Mouse (Mus musculus) urinary bladder, postnatal 25 days (tissue): ENCODE measurements around the gene Sec31a.

Source experiments
- DNase-seq: peaks from one replicate; pipeline ENCODE4 v3.0.0; 2022; ENCODE audit warnings: low spot score

Sec31a gene

DNA sequence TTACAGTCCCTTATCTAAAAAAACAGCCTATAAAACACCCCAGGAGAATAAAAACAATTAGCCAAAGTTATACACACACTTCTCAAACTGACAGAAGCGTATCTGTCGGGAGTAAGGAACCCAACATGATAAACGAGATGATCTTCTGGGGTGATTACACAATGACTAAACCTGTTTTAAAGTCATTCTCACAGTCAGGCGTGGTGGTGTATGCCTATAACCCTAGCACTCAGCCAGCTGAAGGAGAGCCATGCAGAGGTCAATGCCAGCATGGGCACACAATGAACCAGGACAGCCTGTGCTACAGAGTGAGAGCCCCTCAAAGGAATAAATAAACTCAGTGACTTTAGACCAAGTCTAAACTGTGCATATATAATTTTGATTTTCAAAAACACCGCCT, 7.5 kb downstream of the Sec31a start:
- no peak for DNase-seq

DNA sequence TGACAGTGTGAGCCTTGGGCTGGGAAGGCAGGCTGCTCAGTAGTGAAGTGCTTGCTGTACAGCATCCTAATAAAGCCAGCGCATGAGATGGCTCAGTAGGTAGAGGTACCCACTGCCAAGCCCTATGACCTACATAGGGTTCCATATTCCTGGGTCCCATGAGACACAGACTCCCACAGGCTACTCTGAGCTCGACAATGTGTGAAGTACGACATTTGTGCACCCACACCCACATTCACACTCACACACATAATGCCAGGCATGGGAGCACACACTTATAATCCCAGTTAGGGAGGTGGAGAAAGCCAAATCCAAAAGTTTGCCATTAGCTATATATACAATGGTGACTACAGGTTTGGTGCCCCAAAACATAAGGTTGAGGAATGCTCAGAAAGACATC, 19.3 kb downstream of the Sec31a start:
- no peak for DNase-seq

GRCm38 (mm10) chr5:100393681-100394080, 22.4 kb downstream of the Sec31a start:
- no peak for DNase-seq

DNA sequence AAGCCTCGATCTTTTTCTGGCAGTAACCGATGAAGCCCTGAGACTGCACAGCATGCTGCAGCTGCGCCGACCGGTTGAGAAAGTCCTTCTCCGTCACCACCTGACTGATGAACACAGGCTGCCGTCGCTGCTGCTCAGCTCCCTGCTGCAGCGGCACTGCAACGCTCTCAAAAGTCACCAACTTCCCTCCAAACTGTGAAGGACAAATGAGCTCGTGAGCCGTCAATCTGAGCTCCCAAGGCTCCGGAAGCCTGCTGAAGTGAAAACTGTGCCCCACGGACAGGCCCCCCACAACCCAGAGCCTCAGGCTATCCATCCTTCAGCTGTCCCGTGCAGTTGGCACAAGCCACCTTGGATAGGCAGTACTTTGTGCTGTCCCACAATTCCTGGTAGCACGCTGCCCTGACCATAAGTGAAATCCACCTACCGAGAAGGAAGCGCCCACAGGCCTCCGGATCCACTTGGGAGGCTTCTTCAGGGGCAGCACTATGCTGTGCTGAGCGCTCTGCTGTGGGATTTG, 23.5 kb downstream of the Sec31a start:
- no peak for DNase-seq

DNA sequence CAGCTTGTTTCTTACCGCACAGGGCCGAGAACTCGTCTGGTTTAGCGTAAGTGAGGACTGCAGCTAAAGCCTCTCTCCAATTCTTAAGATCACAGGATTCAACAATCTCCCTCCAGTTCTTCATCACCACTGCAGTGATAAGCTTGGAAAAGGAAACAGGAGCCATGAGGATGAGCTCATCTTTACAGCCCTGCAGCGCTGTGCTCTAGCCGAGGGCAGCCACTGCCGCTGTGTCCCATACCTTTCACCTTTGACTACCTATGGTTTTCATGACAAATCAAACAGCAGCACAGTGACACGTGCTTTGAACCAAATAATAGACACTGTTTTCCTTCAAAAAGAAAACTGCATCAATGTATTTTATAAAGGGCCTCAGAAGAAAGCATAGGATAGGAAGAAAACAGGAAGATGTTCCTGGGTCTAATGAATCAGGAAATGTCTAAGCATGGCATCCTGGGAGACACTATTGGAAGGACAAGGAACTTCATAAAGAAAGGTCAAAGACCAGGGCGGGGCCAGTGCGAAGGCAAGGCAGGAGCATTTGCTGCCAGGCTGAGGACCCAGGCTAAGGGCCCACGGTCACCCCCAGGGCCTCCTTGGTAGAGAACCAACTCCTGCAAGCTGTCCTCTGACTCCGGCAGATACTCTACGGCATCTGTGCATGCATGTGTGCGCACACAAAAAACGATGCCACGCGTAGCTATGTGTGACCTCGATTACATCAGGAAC, 32.1 kb downstream of the Sec31a start:
- no peak for DNase-seq

DNA sequence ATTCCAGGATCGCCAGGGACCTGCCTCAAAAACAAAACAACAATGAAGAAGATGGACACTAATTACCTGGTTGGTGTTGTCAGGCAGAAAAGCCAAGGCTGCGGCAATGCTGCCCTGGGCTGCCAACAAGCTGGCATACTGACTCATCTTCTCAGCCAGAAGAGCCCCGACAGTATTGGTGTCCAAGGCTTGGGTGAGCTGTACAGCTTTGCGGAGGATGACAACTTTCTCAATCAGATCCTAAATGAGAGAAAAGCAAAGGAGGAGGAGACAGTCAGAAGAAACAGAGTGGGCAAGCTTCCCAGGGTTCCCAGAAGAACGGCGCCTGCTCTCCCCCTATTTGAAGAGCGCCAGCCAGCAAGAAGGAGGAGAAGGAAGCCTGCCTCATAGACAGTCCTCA, 34.9 kb downstream of the Sec31a start:
- no peak for DNase-seq

- DNase-seq: no peak
These were observed 35.8 kb downstream of the Sec31a start for GRCm38 (mm10) chr5:100380277-100380676.

GRCm38 (mm10) chr5:100378981-100379380, 37.1 kb downstream of the Sec31a start:
- no peak for DNase-seq

GRCm38 (mm10) chr5:100378211-100378610, 37.8 kb downstream of the Sec31a start:
- DNase-seq: no peak

- DNase-seq: no peak
These were observed 38.7 kb downstream of the Sec31a start for GRCm38 (mm10) chr5:100377376-100377775.

DNA sequence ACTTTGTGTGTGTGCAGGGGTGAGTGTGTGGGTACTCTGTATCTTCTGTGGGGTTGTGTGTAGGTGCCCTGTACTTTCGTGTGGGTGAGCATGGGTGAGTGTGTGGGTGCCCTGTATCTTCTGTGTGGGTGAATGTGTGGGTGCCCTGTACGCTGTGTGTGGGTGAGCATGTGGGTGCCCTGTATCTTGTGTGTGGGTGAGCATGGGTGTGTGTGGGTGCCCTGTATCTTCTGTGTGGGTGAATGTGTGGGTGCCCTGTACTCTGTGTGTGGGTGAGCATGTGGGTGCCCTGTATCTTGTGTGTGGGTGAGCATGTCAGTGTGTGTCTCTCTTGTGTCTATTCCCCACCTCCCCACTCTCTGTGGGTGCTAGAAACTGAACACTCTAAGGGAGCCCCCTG, 41.3 kb downstream of the Sec31a start:
- no peak for DNase-seq

- no peak for DNase-seq
These were observed 42.1 kb downstream of the Sec31a start for GRCm38 (mm10) chr5:100373952-100374351.

- DNase-seq: no peak
These were observed 45.1 kb downstream of the Sec31a start for GRCm38 (mm10) chr5:100370919-100371318.

GRCm38 (mm10) chr5:100369825-100370459, 46.1 kb downstream of the Sec31a start:
- DNase-seq: no peak

DNA sequence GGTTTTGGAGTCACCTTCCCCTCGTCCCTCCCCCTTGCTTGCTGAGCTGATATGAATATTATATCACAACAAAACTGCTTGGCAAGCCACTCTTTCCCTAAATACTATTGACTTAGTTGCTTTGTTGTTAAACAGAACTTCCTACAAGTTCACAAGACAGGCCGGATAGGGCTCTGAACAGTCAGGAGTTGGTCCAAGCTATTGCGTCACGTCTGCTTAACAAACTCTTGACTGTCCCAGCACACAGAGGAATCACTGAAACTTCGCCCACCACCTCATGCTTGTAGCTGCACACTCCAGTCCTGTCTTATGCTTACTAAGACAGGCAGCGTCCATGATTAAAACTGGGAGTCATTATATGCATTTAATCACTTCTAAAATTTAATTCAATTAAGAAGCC, 46.9 kb downstream of the Sec31a start:
- DNase-seq: no peak

DNA sequence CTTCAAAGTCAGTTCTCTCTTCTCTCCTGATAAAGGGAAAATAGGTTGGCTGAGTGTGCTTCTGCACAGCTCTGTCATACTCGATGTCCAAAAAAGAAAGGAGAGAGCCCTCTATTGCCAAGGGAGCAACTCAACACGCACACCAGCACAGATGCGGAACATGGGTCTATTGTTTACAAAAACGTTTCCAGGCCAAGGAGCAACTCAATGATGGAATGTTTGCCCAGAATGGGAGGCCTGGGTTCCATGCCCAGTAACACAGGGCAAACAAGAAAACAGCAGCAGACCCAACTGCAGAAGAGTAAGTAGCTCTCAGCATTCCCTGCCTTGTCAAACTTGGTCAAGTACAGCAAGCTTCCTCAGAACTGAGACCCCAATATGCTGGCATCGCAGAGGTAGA, 47.5 kb downstream of the Sec31a start:
- DNase-seq: no peak

DNA sequence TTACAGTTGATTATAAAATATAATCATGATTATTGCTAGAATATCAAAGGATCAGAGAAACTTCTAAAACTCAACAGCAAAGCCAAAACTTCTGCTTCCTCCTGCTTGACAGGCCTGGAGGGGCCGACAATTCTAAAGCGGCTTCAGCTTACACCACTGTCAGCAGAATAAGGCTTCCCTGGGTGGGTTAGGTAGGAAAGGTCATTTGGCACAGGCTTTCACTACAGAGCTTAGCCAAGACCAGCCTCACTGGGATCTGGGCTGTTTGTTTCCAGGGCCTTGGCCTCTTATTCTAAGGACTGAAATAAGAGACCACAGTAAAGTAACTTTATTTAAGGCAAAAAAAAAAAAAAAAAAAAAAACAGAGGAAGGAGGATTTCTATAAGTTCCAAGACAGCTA, 49.0 kb downstream of the Sec31a start:
- no peak for DNase-seq

GRCm38 (mm10) chr5:100360296-100360695, 55.7 kb downstream of the Sec31a start:
- DNase-seq: no peak

- no peak for DNase-seq
These were observed 57.7 kb downstream of the Sec31a start for GRCm38 (mm10) chr5:100358334-100358733.

DNA sequence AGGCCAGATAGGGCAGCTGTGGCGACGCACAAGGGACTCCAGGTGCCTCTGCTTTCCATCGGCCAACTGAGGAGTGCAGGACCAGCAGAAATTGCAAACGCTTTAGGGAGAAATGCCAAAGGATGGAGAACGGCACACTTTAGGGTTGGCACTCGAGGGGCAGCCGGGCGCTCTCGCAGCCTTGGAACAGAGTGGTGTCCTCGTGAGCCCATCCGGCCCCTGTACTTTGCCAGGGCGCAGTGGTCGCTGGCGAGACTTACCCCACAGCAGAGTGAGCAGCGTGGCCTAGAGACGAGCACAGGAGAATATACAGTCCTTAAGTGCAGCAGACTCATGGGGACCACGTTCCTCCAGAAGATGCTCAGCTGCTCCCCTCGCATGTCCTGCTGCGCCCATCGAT, 61.4 kb downstream of the Sec31a start:
- no peak for DNase-seq

GRCm38 (mm10) chr5:100352986-100353848, 62.8 kb downstream of the Sec31a start:
- DNase-seq: no peak

DNA sequence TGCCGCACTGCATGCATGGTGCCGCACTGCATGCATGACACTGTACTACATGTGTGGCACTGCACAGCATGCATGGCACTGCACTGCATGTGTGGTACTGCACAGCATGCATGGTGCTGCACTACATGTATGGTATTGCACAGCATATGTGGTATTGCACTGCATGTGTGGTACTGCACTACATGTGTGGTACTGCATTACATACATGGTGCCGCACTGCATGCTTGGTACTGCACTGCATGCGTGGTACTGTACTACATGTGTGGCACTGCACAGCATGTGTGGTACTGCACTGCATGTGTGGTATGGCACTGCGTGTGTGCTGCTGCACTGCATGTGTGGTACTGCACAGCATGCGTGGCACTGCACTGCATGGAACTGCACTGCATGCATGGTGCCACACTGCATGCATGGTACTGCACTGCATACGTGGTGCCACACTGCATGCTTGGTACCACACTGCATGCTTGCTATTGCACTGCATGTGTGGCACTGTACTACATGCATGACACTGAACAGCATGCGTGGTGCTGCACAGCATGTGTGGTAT, 65.1 kb downstream of the Sec31a start:
- DNase-seq: no peak
